Mouse (Mus musculus) brain, embryonic 14.5 days (tissue): ENCODE data around the gene Cblc.

ENCODE experiments used
- CTCF ChIP-seq: fragments of 200-500 bp; IDR thresholded peaks from 2 replicates; pipeline ENCODE4 v1.5.1; 2012; ENCODE audit warnings: inconsistent platforms, mild to moderate bottlenecking, moderate library complexity, borderline replicate concordance; ENCODE audit not compliant: insufficient read depth, insufficient read length; ENCODE audit errors: extremely low read depth
- POLR2A ChIP-seq: fragments of 200-500 bp; IDR thresholded peaks from 2 replicates; pipeline ENCODE4 v1.6.1; 2012; ENCODE audit warnings: mild to moderate bottlenecking, inconsistent platforms, borderline replicate concordance; ENCODE audit not compliant: poor library complexity, insufficient read depth, insufficient read length, severe bottlenecking; ENCODE audit errors: extremely low read depth

- TF ChIP-seq CTCF (no peak), POLR2A (no peak)
Measured at GRCm38 (mm10) chr7:19753587-19753986, 43.0 kb downstream of the Cblc start.
